Mouse (Mus musculus) liver, embryonic 12.5 days (tissue): Measurements from ENCODE around the gene Gm29666. TPM values are rescaled to one million over a fixed set of nuclear protein-coding genes. Genes with fewer than 3 reads are reported as not detected.

Source experiments
- microRNA-seq: library from miRNA; unstranded; fragments of <30 nt; microRNA quantifications from one replicate; pipeline ENCODE4, GENCODE M21; 2017
- polyA plus RNA-seq: library from polyadenylated mRNA; unstranded; fragments of >200 nt; fragmentation: Nextera tagmentation; extraction: Ambion mirVana; gene quantifications from 2 replicates; pipeline ENCODE4 v1.2.1, GENCODE M21; 2016

The Gm29666 gene
- polyA plus RNA-seq, 1 experiment from 2014 or later, result 0.99 TPM

Small RNA genes within 50 kb of the gene (microRNA-seq; reads per million reads assigned to microRNA genes)
- gene Mir1249, result 18.6 reads per million, percentile 30 among the genes with 10 or more reads in this experiment

Other genes starting within 250 kb of the Gm29666 start
- gene Arhgap8, start 200.0 kb downstream of the Gm29666 start, polyA plus RNA-seq, result 0.88 and 0.91 TPM in 2 replicates
- 0.04 and 0.06 TPM in 2 replicates for gene Phf21b, start 64.0 kb downstream of the Gm29666 start, polyA plus RNA-seq
- 43.2 and 44.5 TPM in 2 replicates for gene Nup50, start 3.4 kb upstream of the Gm29666 start, polyA plus RNA-seq
- gene 5031439G07Rik, start 68.5 kb upstream of the Gm29666 start, polyA plus RNA-seq, result 3.6 and 4.9 TPM in 2 replicates
- gene Upk3a, start 97.1 kb upstream of the Gm29666 start, polyA plus RNA-seq, result not detected in 2 replicates
- gene Fam118a, start 108.9 kb upstream of the Gm29666 start, polyA plus RNA-seq, result 11.2 and 11.4 TPM in 2 replicates
- gene Smc1b, start 211.9 kb upstream of the Gm29666 start, polyA plus RNA-seq, result 0.18 and 0.31 TPM in 2 replicates
- not detected in 2 replicates for gene Ribc2, start 212.0 kb upstream of the Gm29666 start, polyA plus RNA-seq